Mouse (Mus musculus): ENCODE measurements around the gene Rheb. TPM values are rescaled to one million over a fixed set of nuclear protein-coding genes. Genes with fewer than 3 reads are reported as not detected.
"Not testable (repeated sequence)": the region's sequence is repeated elsewhere in the genome, so short reads cannot be mapped to it uniquely, and the experiment has no call there.

The Rheb gene
- polyA plus RNA-seq, 1 experiment from 2014 or later = 105 TPM

GRCm38 (mm10) chr5:24869796-24870289 is 27.4 kb upstream of the Rheb start:
- Histone ChIP-seq H3K4me3 (replicated peaks) (peak overlapping the region; percentile 36; the same call in 1 of the 2 replicates), H3K4me2 (peak overlapping the region; percentile 63), H3K27me3 (no peaks in the 10 kb centered on the region), H3K27ac (peak overlapping the region; percentile 81), H3K9me3 (replicated peaks) (peaks cover 5% of the 10 kb centered on the region; the same call in 1 of the 2 replicates), H3K36me3 (peaks cover 8% of the 10 kb centered on the region; the same call in 1 of the 2 replicates), H3K9ac (peak overlapping the region; percentile 59), H3K4me1 (replicated peaks) (peaks cover 41% of the 10 kb centered on the region)
- WGBS (ENCODE audit: insufficient replicate concordance) = 27% methylated on average over 11 of the region's 11 CpGs
- ATAC-seq (ENCODE audit: low read depth) (peak; percentile 94), DNase-seq (peak; percentile 71)

GRCm38 (mm10) chr5:24863804-24864203 is 21.4 kb upstream of the Rheb start:
- Histone ChIP-seq H3K27me3 (no peaks in the 10 kb centered on the region), H3K4me2 (peak overlapping the region; percentile 49), H3K36me3 (peaks cover 8% of the 10 kb centered on the region; the same call in 1 of the 2 replicates), H3K9me3 (replicated peaks) (peaks cover 7% of the 10 kb centered on the region; the same call in 1 of the 2 replicates), H3K4me3 (replicated peaks) (no peak overlapping the region), H3K27ac (peak overlapping the region; percentile 75), H3K4me1 (replicated peaks) (peaks cover 49% of the 10 kb centered on the region), H3K9ac (peak overlapping the region; percentile 39; the same call in 1 of the 2 replicates)
- ATAC-seq (ENCODE audit: low read depth) (peak; percentile 82), DNase-seq (peak; percentile 27)
- WGBS (ENCODE audit: insufficient replicate concordance) = 55% methylated on average over 12 of the region's 12 CpGs

- H3K4me3 ChIP-seq (replicated peaks) = no peak overlapping the region
- H3K27ac ChIP-seq = peak overlapping the region; percentile 13; the same call in 1 of the 2 replicates
- WGBS (ENCODE audit: insufficient replicate concordance) = 76% methylated on average over 9 of the region's 9 CpGs
- no peak overlapping the region for H3K4me2 ChIP-seq
- no peak for ATAC-seq (ENCODE audit: low read depth)
- H3K27me3 ChIP-seq = no peaks in the 10 kb centered on the region
- peaks cover 5% of the 10 kb centered on the region; the same call in 1 of the 2 replicates for H3K36me3 ChIP-seq
- peaks cover 7% of the 10 kb centered on the region; the same call in 1 of the 2 replicates for H3K9me3 ChIP-seq (replicated peaks)
- H3K9ac ChIP-seq = no peak overlapping the region
- peaks cover 57% of the 10 kb centered on the region for H3K4me1 ChIP-seq (replicated peaks)
- no peak for DNase-seq
These were observed 19.1 kb upstream of the Rheb start for GRCm38 (mm10) chr5:24861449-24861930.

GRCm38 (mm10) chr5:24860635-24861448 is 18.4 kb upstream of the Rheb start:
- H3K4me1 ChIP-seq (replicated peaks) = peaks cover 62% of the 10 kb centered on the region
- no peak overlapping the region for H3K4me2 ChIP-seq
- 0 out of 2 replicates have a peak, but pooled peaks cover 3% of the 10 kb centered on the region for H3K9me3 ChIP-seq (replicated peaks)
- H3K27ac ChIP-seq = peak overlapping the region; percentile 64
- no peak for DNase-seq
- peak overlapping the region; percentile 13; the same call in 1 of the 2 replicates for H3K9ac ChIP-seq
- no peaks in the 10 kb centered on the region for H3K36me3 ChIP-seq
- no peaks in the 10 kb centered on the region for H3K27me3 ChIP-seq
- no peak for ATAC-seq (ENCODE audit: low read depth)
- no peak overlapping the region for H3K4me3 ChIP-seq (replicated peaks)
- WGBS (ENCODE audit: insufficient replicate concordance) = 69% methylated on average over 13 of the region's 13 CpGs

GRCm38 (mm10) chr5:24859771-24860540 is 17.5 kb upstream of the Rheb start:
- WGBS (ENCODE audit: insufficient replicate concordance) = 36% methylated on average over 3 of the region's 3 CpGs
- 0 out of 2 replicates have a peak, but pooled peaks cover 3% of the 10 kb centered on the region for H3K9me3 ChIP-seq (replicated peaks)
- H3K27me3 ChIP-seq = no peaks in the 10 kb centered on the region
- DNase-seq = no peak
- H3K9ac ChIP-seq = 0 out of 2 replicates have a peak overlapping the region, but pooled peaks have one; percentile 22
- no peaks in the 10 kb centered on the region for H3K36me3 ChIP-seq
- peak overlapping the region; percentile 64 for H3K27ac ChIP-seq
- H3K4me3 ChIP-seq (replicated peaks) = no peak overlapping the region
- H3K4me2 ChIP-seq = peak overlapping the region; percentile 26; the same call in 1 of the 2 replicates
- peak; percentile 30 for ATAC-seq (ENCODE audit: low read depth)
- H3K4me1 ChIP-seq (replicated peaks) = peaks cover 68% of the 10 kb centered on the region

- ATAC-seq (ENCODE audit: low read depth) (peak; percentile 99), DNase-seq (peak; percentile 71)
- Histone ChIP-seq H3K4me2 (peak overlapping the region; percentile 54), H3K36me3 (no peaks in the 10 kb centered on the region), H3K9ac (peak overlapping the region; percentile 61), H3K27ac (peak overlapping the region; percentile 88), H3K4me1 (replicated peaks) (peaks cover 45% of the 10 kb centered on the region), H3K9me3 (replicated peaks) (0 out of 2 replicates have a peak, but pooled peaks cover 3% of the 10 kb centered on the region), H3K27me3 (no peaks in the 10 kb centered on the region), H3K4me3 (replicated peaks) (peak overlapping the region; percentile 24; the same call in 1 of the 2 replicates)
- 35% methylated on average over 3 of the region's 3 CpGs for WGBS (ENCODE audit: insufficient replicate concordance)
These were observed 12.6 kb upstream of the Rheb start for GRCm38 (mm10) chr5:24854827-24855600.

DNA sequence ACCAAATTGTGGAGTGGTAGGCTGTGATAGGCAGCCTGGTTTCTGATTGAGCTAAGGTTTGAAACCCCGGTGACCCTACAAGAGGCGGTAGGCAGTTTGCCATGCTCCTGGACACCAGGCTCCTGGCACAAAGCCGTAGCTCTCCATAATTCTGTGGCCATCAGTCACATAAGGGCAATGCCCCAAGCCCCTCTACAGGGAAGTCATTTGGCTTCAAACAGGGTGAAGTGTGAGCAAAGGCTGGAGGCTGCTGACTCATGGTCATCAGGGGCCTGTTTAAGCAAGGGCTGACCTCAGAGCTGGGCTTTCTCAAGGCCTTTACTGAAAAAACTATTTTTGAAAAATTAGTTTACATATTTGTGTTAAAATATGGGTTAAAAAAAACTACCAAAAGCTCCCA is 11.8 kb upstream of the Rheb start:
- 72% methylated on average over 3 of the region's 3 CpGs for WGBS (ENCODE audit: insufficient replicate concordance)
- H3K27me3 ChIP-seq = no peaks in the 10 kb centered on the region
- DNase-seq (peak; percentile 31), ATAC-seq (ENCODE audit: low read depth) (no peak)
- no peak overlapping the region for H3K9ac ChIP-seq
- no peak overlapping the region for H3K4me2 ChIP-seq
- no peaks in the 10 kb centered on the region for H3K36me3 ChIP-seq
- peaks cover 40% of the 10 kb centered on the region for H3K4me1 ChIP-seq (replicated peaks)
- peak overlapping the region; percentile 88; the same call in 1 of the 2 replicates for H3K27ac ChIP-seq
- H3K4me3 ChIP-seq (replicated peaks) = no peak overlapping the region
- H3K9me3 ChIP-seq (replicated peaks) = 0 out of 2 replicates have a peak, but pooled peaks cover 3% of the 10 kb centered on the region

GRCm38 (mm10) chr5:24848261-24848660 is 5.8 kb upstream of the Rheb start:
- H3K4me3 ChIP-seq (replicated peaks); H3K4me1 ChIP-seq (replicated peaks); H3K9me3 ChIP-seq (replicated peaks); H3K27me3 ChIP-seq; H3K9ac ChIP-seq; H3K36me3 ChIP-seq; ATAC-seq (ENCODE audit: low read depth); H3K27ac ChIP-seq; H3K4me2 ChIP-seq; DNase-seq: not testable (repeated sequence)
- 80% methylated on average over 14 of the region's 14 CpGs for WGBS (ENCODE audit: insufficient replicate concordance)

- 0 out of 2 replicates have a peak, but pooled peaks cover 3% of the 10 kb centered on the region for H3K36me3 ChIP-seq
- H3K27ac ChIP-seq = peak overlapping the region; percentile 100
- peak overlapping the region; percentile 92 for H3K4me2 ChIP-seq
- 81% methylated on average over 5 of the region's 5 CpGs for WGBS (ENCODE audit: insufficient replicate concordance)
- ATAC-seq (ENCODE audit: low read depth) = no peak
- peaks cover 34% of the 10 kb centered on the region for H3K4me1 ChIP-seq (replicated peaks)
- peak overlapping the region; percentile 95 for H3K4me3 ChIP-seq (replicated peaks)
- H3K9me3 ChIP-seq (replicated peaks) = no peaks in the 10 kb centered on the region
- H3K27me3 ChIP-seq = no peaks in the 10 kb centered on the region
- H3K9ac ChIP-seq = peak overlapping the region; percentile 76
- DNase-seq = no peak
These were observed 1.4 kb upstream of the Rheb start for GRCm38 (mm10) chr5:24843841-24844240.

GRCm38 (mm10) chr5:24843103-24843475 is 665 bp upstream of the Rheb start:
- no peak for DNase-seq
- ATAC-seq (ENCODE audit: low read depth) = peak; percentile 4; the same call in 1 of the 2 replicates

More at GRCm38 (mm10) chr5:24843103-24843475, 665 bp upstream of the Rheb start:
- peak overlapping the region; percentile 95 for H3K4me3 ChIP-seq (replicated peaks)
- no peaks in the 10 kb centered on the region for H3K9me3 ChIP-seq (replicated peaks)
- H3K4me1 ChIP-seq (replicated peaks) = peaks cover 42% of the 10 kb centered on the region
- peak overlapping the region; percentile 92 for H3K4me2 ChIP-seq
- WGBS (ENCODE audit: insufficient replicate concordance) = 3% methylated on average over 21 of the region's 21 CpGs
- no peaks in the 10 kb centered on the region for H3K27me3 ChIP-seq
- 0 out of 2 replicates have a peak, but pooled peaks cover 3% of the 10 kb centered on the region for H3K36me3 ChIP-seq
- peak overlapping the region; percentile 76 for H3K9ac ChIP-seq
- peak overlapping the region; percentile 100 for H3K27ac ChIP-seq
